Comparison of ENCODE assay signal across 21 mouse cellular contexts in genomic region chr9:118384610-118385009, GRCm38 (mm10).
DNase-seq lines count a peak whose midpoint lies in the region; ATAC-seq and TF ChIP-seq lines count a peak whose summit lies in the region.
"Had no signal": no experiment of that assay in that cellular context is flagged by ENCODE, and none has a peak within 500 bp of the region (broad histone marks: within the 10 kb centered on the region; RNA-seq: fewer than 3 reads in every experiment).

No protein-coding gene starts in this region.

- POLR2A ChIA-PET in Patski (lab: Charles Lee), result no interaction called here

- no peaks in the 10 kb centered on the region for H3K9me3 ChIP-seq in forebrain, embryonic 10.5 days
- H3K9me3 ChIP-seq: embryonic facial prominence, embryonic 13.5 days; embryonic facial prominence, embryonic 15.5 days; forebrain, embryonic 12.5 days had no signal

- no peak overlapping the region for H3K4me3 ChIP-seq in embryonic fibroblast, embryonic 13.5 days (ENCODE audit: insufficient read depth, low read length)
- no peak overlapping the region for H3K4me3 ChIP-seq in forebrain, embryonic 10.5 days
- H3K4me3 ChIP-seq: embryonic facial prominence, embryonic 13.5 days; embryonic facial prominence, embryonic 15.5 days; forebrain, embryonic 12.5 days had no signal

- peak; percentile 47 for ATAC-seq in Patski
- ATAC-seq: forebrain, embryonic 14.5 days; forebrain, embryonic 16.5 days had no signal

- WGBS in forebrain, embryonic 10.5 days, result 61% methylated on average over 2 of the region's 2 CpGs

- peaks cover 9% of the 10 kb centered on the region for H3K4me1 ChIP-seq in embryonic fibroblast, embryonic 13.5 days (ENCODE audit: control insufficient read depth, insufficient read depth, low read length)
- peaks cover 6% of the 10 kb centered on the region for H3K4me1 ChIP-seq in forebrain, embryonic 10.5 days

- in situ Hi-C loops in Patski (cut with MboI; ENCODE audit: low pct_unique_long_range_greater_than_20kb), result no loop called here

- CTCF ChIA-PET in Patski (lab: Charles Lee), result no interaction called here

- peak overlapping the region; percentile 57; the same call in 1 of the 2 replicates for H3K27ac ChIP-seq in embryonic fibroblast, embryonic 13.5 days (ENCODE audit: insufficient read depth, low read length)
- no peak overlapping the region for H3K27ac ChIP-seq in forebrain, embryonic 10.5 days
- H3K27ac ChIP-seq: embryonic facial prominence, embryonic 13.5 days; embryonic facial prominence, embryonic 15.5 days; forebrain, embryonic 12.5 days had no signal

- no peak for TF ChIP-seq CTCF in Patski (IDR thresholded peaks at IDR 0.05)
- TF ChIP-seq CTCF in embryonic fibroblast, embryonic 13.5 days (IDR thresholded peaks at IDR 0.05; ENCODE audit: borderline replicate concordance, insufficient read depth, low read length), result no peak

- no peaks in the 10 kb centered on the region for H3K36me3 ChIP-seq in forebrain, embryonic 10.5 days (replicated peaks)
- H3K36me3 ChIP-seq: embryonic facial prominence, embryonic 13.5 days; embryonic facial prominence, embryonic 15.5 days; forebrain, embryonic 12.5 days had no signal

- DNase-seq in 3T3-L1 (ENCODE audit: low read depth, low spot score) (peak; percentile 64), Patski (ENCODE audit: low read depth, low spot score) (no peak)
- peak; percentile 52 for DNase-seq in Muller cell, postnatal 12 days (ENCODE audit: inconsistent ontology term)
- no peak for DNase-seq in cerebellum, adult 11 months
- DNase-seq in layer of hippocampus, adult 9-10 months (ENCODE audit: low spot score), result no peak
- no peak for DNase-seq in forebrain, embryonic 10.5 days (ENCODE audit: extremely low spot score, low spot score)
- DNase-seq: adrenal gland, adult 2 months; adrenal gland, postnatal 10 days; adrenal gland, postnatal 25 days; cerebellum, adult 18-20 months; cerebellum, adult 8-10 months; cerebellum, adult 9-11 months; cerebellum, postnatal 14 days; cerebellum, postnatal 36 days; embryo, embryonic 11 days had no signal

- no peak for TF ChIP-seq POLR2A in embryonic fibroblast, embryonic 13.5 days (IDR thresholded peaks at IDR 0.05; ENCODE audit: low read depth, low read length)

- H3K27me3 ChIP-seq in Patski, result no peaks in the 10 kb centered on the region
- peaks cover 29% of the 10 kb centered on the region for H3K27me3 ChIP-seq in forebrain, embryonic 10.5 days (ENCODE audit: poor library complexity, severe bottlenecking)

Comparison
In these comparisons a context has a peak if more than half of its experiments do, and no peak if none do; other contexts are left out.
1. DNase-seq: peak in 3T3-L1 (single experiment) and Muller cell, postnatal 12 days (single experiment); none in Patski (single experiment), cerebellum, adult 11 months (single experiment), layer of hippocampus, adult 9-10 months (single experiment) and forebrain, embryonic 10.5 days (single experiment).